Mouse (Mus musculus) cerebellum, adult 2 months (tissue): ENCODE measurements around the gene Rhobtb1.

ENCODE experiments used
- CTCF ChIP-seq: fragments of 200-500 bp; IDR thresholded peaks from 2 replicates; pipeline ENCODE4 v1.5.1; 2011; ENCODE audit warnings: low read depth, mild to moderate bottlenecking, control low read depth, low read length, moderate library complexity, borderline replicate concordance; ENCODE audit not compliant: insufficient read depth
- POLR2A ChIP-seq: fragments of 200-500 bp; IDR thresholded peaks from 2 replicates; pipeline ENCODE4 v1.6.1; 2011; ENCODE audit warnings: low read length, control low read depth, borderline replicate concordance; ENCODE audit not compliant: insufficient read depth

- TF ChIP-seq POLR2A (no peak), CTCF (no peak)
Observed at GRCm38 (mm10) chr10:69223232-69223631, 72.0 kb downstream of the Rhobtb1 start.
